Mouse (Mus musculus): ENCODE results near the gene Sgk1.

DNA sequence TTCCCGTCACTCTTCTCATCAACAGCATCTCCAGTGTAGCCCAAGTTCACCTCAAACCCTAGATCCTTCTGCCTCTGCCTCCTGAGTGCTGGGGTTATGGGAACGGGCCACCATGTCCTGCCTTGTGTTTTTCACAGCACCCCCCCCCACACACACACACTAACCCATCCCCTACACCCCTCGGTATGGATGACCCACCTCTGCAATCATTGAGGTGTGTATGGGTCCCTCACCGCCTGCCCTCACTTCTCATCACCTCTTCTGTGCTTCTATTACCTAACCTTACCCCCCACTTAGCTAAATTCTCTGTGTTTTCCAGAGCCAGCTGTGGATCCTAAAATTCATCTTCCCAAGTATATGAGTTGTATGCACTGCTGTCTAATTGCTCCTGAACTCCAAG, 16.4 kb downstream of the Sgk1 start:
- TF ChIP-seq GATA1 (IDR thresholded peaks at IDR 0.05; ENCODE audit: borderline replicate concordance, low read length), result no peak
- TF ChIP-seq FLI1 (IDR thresholded peaks at IDR 0.05; ENCODE audit: low read length), result no peak

All from megakaryocyte, embryonic 14.5 days (primary cell).